Mouse (Mus musculus) liver, embryonic 11.5 days (tissue): ENCODE measurements around the gene Olfr1496. TPM values are rescaled to one million over a fixed set of nuclear protein-coding genes. Genes with fewer than 3 reads are reported as not detected.
"Not testable (repeated sequence)": the region's sequence is repeated elsewhere in the genome, so short reads cannot be mapped to it uniquely, and the experiment has no call there.

Experiments used
- ATAC-seq: fragments of 200-750 bp; cut with Nextera tagmentation; replicated peaks from 2 replicates; pipeline ENCODE4 v1.8.0; 2017; ENCODE audit warnings: moderate number of reproducible peaks, mild to moderate bottlenecking, moderate TSS enrichment, moderate library complexity; ENCODE audit not compliant: low FRiP score
- DNase-seq: peaks from one replicate; pipeline ENCODE4 v3.0.0-alpha.2; 2017; ENCODE audit warnings: low spot score
- H3K27ac ChIP-seq: fragments of 300-500 bp; sonication (generic); 2 replicates; pipeline ENCODE4 v1.5.1; 2014; ENCODE audit warnings: mild to moderate bottlenecking, low read depth, low read length, control low read depth
- H3K27me3 ChIP-seq: fragments of 300-500 bp; sonication (generic); replicated peaks from 2 replicates; pipeline ENCODE4 v1.6.1; 2014; ENCODE audit warnings: low read length, mixed read lengths; ENCODE audit not compliant: control insufficient read depth, insufficient read depth
- H3K36me3 ChIP-seq: fragments of 300-500 bp; sonication (generic); 2 replicates; pipeline ENCODE4 v1.6.1; 2014; ENCODE audit warnings: mild to moderate bottlenecking, low read length, moderate library complexity, mixed read lengths; ENCODE audit not compliant: control insufficient read depth, insufficient read depth
- H3K4me1 ChIP-seq: fragments of 300-500 bp; sonication (generic); replicated peaks from 2 replicates; pipeline ENCODE4 v1.6.1; 2014; ENCODE audit warnings: low read length, mixed read lengths; ENCODE audit not compliant: control insufficient read depth, insufficient read depth
- H3K4me2 ChIP-seq: fragments of 300-500 bp; sonication (generic); 2 replicates; pipeline ENCODE4 v1.6.1; 2014; ENCODE audit warnings: mild to moderate bottlenecking, control low read depth, moderate library complexity
- H3K4me3 ChIP-seq: fragments of 300-500 bp; sonication (generic); 2 replicates; pipeline ENCODE4 v1.5.1; 2014; ENCODE audit warnings: low read depth, low read length, control low read depth
- H3K9ac ChIP-seq: fragments of 300-500 bp; sonication (generic); 2 replicates; pipeline ENCODE4 v1.6.1; 2014; ENCODE audit warnings: low read depth, low read length, control low read depth
- H3K9me3 ChIP-seq: fragments of 300-500 bp; sonication (generic); 2 replicates; pipeline ENCODE4 v1.6.1; 2016; ENCODE audit warnings: low read length, inconsistent platforms, mixed read lengths; ENCODE audit not compliant: control insufficient read depth
- WGBS: fragments of 180-500 bp; shearing (Covaris S2); extraction: QIAGEN DNeasy Blood & Tissue Kit; methylation state at CpG from one replicate; pipeline ENCODE4 v1.1.7; 2014; 5-methylcytosine and 5-hydroxymethylcytosine counted together
- polyA plus RNA-seq: library from polyadenylated mRNA; unstranded; fragments of >200 nt; fragmentation: Nextera tagmentation; extraction: Ambion mirVana; gene quantifications from 2 replicates; pipeline ENCODE4 v1.2.1, GENCODE M21; 2014

Gene Olfr1496
- not detected in 2 replicates for polyA plus RNA-seq

DNA sequence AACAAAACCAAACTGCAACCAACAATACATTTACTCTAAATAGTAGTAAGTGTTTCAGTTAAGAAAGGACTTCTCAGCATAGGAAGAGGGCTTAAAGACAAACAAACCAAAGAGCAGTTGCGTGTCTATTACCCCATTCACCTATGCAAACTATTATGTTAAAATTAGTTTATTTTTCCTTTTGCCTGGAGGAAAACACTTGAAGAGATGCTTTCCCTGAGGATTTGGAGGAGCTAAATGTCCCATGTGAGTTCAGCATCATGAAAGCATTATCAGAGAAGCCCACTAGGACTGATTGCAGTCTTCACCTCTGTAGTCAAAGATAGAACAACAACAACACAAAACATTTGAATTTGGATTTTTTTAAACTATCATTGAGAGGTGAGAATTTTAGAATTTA, at the start of gene Olfr1496:
Olfr1496 (plus strand) TSS at position 301 of the 400 bp plus-strand sequence.
- Histone ChIP-seq H3K4me2 (no peak within 1 kb of the TSS), H3K4me3 (no peak within 1 kb of the TSS), H3K27ac (no peak within 1 kb of the TSS), H3K27me3 (no peaks in the 10 kb centered on the region), H3K9ac (no peak within 1 kb of the TSS), H3K36me3 (no peaks in the 10 kb centered on the region), H3K9me3 (no peaks in the 10 kb centered on the region), H3K4me1 (no peaks in the 10 kb centered on the region)
- DNase-seq: no peak
- WGBS: 78% methylated on average over 1 of the region's 1 CpGs
- ATAC-seq: no peak

DNA sequence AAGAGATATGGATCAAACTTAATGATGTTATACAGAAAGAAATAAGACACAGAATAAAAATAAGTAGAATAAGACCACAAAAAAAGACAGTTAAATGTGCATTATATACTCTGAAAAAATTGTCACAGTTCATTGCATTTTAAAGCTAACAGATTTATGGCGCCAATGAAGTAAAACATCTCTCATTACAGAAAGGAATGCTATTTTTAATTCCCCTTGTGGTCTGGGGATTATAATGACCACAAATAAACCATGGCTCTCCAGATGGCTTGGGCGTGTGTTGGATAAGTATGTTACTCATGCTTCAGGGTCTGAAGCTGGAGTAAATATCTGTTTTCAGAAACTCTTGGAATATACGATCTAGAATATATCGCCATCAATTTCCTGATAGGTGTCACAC, 38.2 kb upstream of the Olfr1496 start, which contains the start of gene Olfr1494:
Olfr1494 (plus strand) TSS at position 301 of the 400 bp plus-strand sequence.
- no peaks in the 10 kb centered on the region for H3K36me3 ChIP-seq
- H3K4me2 ChIP-seq: no peak within 1 kb of the TSS
- no peak within 1 kb of the TSS for H3K27ac ChIP-seq
- DNase-seq (no peak), ATAC-seq (no peak)
- H3K9me3 ChIP-seq: no peaks in the 10 kb centered on the region
- no peaks in the 10 kb centered on the region for H3K4me1 ChIP-seq
- H3K27me3 ChIP-seq: no peaks in the 10 kb centered on the region
- no peak within 1 kb of the TSS for H3K9ac ChIP-seq
- WGBS: 88% methylated on average over 4 of the region's 4 CpGs
- no peak within 1 kb of the TSS for H3K4me3 ChIP-seq

DNA sequence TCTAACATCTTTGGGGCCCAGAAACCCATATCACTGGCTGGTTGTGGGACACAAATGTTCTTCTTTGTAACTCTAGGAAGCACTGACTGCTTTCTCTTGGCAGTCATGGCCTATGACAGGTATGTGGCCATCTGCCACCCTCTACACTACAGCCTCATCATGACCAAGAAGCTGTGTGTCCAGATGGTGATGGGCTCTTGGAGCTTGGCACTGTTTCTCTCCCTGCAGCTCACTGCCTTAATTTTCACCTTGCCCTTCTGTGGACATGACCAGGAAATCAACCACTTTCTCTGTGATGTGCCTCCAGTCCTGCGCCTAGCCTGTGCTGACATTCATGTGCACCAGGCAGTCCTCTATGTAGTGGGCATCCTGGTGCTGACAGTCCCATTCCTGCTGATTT, 28.3 kb upstream of the Olfr1496 start:
- DNase-seq: no peak
- Histone ChIP-seq H3K4me2 (no peak overlapping the region), H3K27ac (no peak overlapping the region), H3K36me3 (no peaks in the 10 kb centered on the region), H3K4me3 (no peak overlapping the region), H3K27me3 (no peaks in the 10 kb centered on the region), H3K9ac (no peak overlapping the region), H3K4me1 (no peaks in the 10 kb centered on the region), H3K9me3 (no peaks in the 10 kb centered on the region)
- WGBS: 78% methylated on average over 1 of the region's 1 CpGs
- ATAC-seq: no peak

DNA sequence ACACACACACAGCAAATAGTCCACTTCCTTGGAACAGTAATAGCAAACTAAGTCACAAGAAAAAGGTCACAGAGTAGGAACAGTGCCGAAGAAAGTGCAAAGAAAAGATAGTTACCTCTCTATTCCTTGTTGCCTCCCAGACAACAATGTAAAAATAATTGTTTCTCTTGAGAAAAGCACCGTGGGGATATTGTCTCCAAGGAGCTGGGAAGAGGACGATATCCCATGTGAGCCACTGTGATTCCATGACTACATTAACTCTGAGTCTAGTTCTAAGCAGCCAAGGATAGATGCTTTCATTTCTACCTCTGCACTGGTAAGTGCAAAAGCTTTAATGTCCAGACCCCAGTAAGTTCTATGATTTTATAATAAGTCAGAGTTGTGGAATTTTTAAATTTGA, 13.4 kb upstream of the Olfr1496 start, which contains the start of gene Olfr1495:
Olfr1495 (plus strand) TSS at position 301 of the 400 bp plus-strand sequence.
- Histone ChIP-seq H3K27ac (no peak within 1 kb of the TSS), H3K36me3 (no peaks in the 10 kb centered on the region), H3K4me1 (no peaks in the 10 kb centered on the region), H3K9me3 (no peaks in the 10 kb centered on the region; the same call in 1 of the 2 replicates), H3K4me2 (no peak within 1 kb of the TSS), H3K4me3 (no peak within 1 kb of the TSS), H3K9ac (no peak within 1 kb of the TSS), H3K27me3 (no peaks in the 10 kb centered on the region)
- DNase-seq: no peak
- 78% methylated on average over 3 of the region's 3 CpGs for WGBS
- ATAC-seq: no peak

DNA sequence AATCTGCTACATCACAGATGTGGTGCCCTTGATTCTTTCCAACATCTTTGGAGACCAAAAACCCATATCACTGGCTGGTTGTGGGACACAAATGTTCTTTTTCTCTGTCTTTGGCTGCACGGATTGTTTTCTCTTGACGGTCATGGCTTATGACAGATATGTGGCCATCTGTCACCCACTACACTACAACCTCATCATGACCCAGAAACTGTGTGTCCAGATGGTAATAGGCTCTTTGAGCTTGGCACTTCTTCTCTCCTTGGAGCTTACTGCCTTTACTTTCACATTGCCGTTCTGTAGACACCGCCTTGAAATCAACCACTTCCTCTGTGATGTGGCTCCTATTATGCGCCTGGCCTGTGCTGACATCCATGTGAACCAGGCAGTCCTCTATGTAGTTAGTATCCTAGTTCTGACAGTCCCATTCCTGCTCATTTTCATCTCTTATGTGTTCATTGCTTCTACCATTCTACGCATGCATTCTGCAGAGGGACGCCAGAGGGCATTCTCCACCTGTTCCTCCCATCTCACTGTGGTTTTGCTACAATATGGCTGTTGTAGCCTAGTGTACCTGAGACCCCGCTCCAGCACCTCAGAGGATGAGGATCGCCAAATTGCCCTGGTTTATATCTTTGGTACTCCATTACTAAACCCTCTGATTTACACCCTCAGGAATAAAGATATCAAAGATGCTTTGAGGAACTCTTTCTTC, 9.0 kb upstream of the Olfr1496 start:
- Histone ChIP-seq H3K9ac (no peak overlapping the region), H3K36me3 (no peaks in the 10 kb centered on the region), H3K9me3 (no peaks in the 10 kb centered on the region; the same call in 1 of the 2 replicates), H3K27me3 (no peaks in the 10 kb centered on the region), H3K4me1 (no peaks in the 10 kb centered on the region), H3K4me3 (no peak overlapping the region), H3K27ac (no peak overlapping the region), H3K4me2 (no peak overlapping the region)
- DNase-seq (no peak), ATAC-seq (no peak)
- 83% methylated on average over 9 of the region's 9 CpGs for WGBS

DNA sequence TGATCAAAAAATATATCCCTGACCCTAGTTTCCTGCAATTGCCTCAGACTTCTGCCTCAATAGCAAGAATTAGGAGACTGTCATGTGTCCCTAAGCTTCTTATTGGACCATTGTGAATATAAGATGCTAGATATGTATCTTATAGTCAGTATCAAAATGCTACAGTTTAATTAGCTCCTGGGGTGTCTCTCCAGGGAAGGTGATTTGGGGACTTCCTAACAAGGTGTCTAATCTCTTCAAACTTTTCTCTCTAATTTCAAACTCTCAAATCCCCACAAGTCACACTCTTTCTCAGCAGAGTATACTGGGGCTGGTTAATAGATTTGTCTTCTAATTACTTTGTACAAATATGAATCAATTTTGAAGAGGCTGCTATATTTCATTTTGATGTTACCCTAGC, 20.4 kb downstream of the Olfr1496 start, which contains the start of gene Olfr1497:
Olfr1497 (minus strand) TSS at position 101 of the 400 bp plus-strand sequence.
- Histone ChIP-seq H3K4me2 (no peak within 1 kb of the TSS), H3K27me3 (no peaks in the 10 kb centered on the region), H3K9me3 (no peaks in the 10 kb centered on the region), H3K27ac (no peak within 1 kb of the TSS), H3K36me3 (no peaks in the 10 kb centered on the region), H3K4me3 (no peak within 1 kb of the TSS), H3K9ac (no peak within 1 kb of the TSS), H3K4me1 (no peaks in the 10 kb centered on the region)
- no peak for ATAC-seq
- DNase-seq: no peak

DNA sequence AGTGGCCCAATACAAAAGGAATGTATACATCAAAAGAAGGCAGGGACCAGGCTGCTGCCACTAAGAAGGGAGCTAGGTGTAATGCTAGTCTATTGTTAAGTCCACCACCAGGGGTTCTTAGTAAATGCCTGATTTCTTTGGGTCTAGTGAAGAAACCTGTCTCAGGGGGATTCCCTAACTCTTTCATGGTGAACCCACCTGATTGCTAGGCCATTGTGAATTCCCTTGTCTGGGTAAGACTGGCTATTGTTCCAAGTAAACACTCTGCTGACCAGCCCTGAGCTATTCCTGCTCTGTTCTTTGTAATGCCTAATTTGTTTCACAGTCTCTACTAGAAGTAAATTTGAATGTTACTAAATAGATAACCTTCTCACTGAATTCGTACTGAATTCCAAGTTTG, 27.8 kb downstream of the Olfr1496 start:
- DNase-seq, ATAC-seq, H3K4me2 ChIP-seq, H3K4me3 ChIP-seq, H3K9ac ChIP-seq, H3K27ac ChIP-seq, H3K36me3 ChIP-seq, H3K9me3 ChIP-seq, H3K4me1 ChIP-seq, H3K27me3 ChIP-seq: not testable (repeated sequence)
- WGBS: 58% methylated on average over 1 of the region's 1 CpGs

DNA sequence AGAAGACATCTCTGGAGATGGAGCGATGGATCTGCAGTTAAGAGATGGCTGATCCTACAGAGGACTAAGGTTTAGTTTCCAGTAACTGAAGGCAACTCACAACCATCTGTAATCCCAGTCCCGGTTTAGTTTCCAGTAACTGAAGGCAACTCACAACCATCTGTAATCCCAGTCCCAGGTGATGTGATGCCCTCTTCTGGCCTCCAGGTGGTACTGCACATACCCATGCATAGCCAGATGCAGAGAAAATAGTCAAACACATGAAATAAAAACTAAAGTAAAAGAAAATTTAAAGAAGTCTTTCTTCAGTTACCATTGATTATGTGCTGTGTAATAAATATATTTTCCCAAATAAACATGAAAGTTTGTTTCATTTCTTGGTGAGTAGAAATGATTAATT, 35.1 kb downstream of the Olfr1496 start:
- no peak overlapping the region for H3K27ac ChIP-seq
- H3K4me2 ChIP-seq: no peak overlapping the region
- 50% methylated on average over 2 of the region's 2 CpGs for WGBS
- DNase-seq: no peak
- H3K4me1 ChIP-seq: no peaks in the 10 kb centered on the region
- no peak overlapping the region for H3K9ac ChIP-seq
- H3K36me3 ChIP-seq: no peaks in the 10 kb centered on the region
- H3K9me3 ChIP-seq: no peaks in the 10 kb centered on the region
- ATAC-seq: no peak
- H3K4me3 ChIP-seq: no peak overlapping the region
- H3K27me3 ChIP-seq: no peaks in the 10 kb centered on the region

DNA sequence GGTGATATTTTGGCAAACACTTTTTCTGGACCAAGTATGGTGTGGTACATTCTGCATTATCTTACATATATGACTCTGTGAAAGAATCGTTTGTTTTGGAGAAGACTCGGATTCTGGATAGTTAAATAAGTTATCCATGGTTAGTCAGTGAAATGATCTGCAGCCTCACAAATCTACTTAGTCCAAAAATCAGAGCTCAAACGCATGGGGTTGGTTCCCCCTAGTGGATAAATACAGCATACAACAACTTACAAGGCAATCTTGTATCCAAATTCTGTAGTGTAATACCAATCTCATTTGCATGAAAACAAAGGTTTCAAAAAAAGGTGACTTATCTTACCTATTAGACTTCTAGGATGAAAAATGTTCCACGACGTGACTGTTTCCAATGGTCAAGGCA, 41.1 kb downstream of the Olfr1496 start:
- H3K9me3 ChIP-seq: no peaks in the 10 kb centered on the region
- H3K27ac ChIP-seq: no peak overlapping the region
- H3K4me2 ChIP-seq: no peak overlapping the region
- DNase-seq: no peak
- no peaks in the 10 kb centered on the region for H3K27me3 ChIP-seq
- H3K4me3 ChIP-seq: no peak overlapping the region
- ATAC-seq: no peak
- no peaks in the 10 kb centered on the region for H3K4me1 ChIP-seq
- no peak overlapping the region for H3K9ac ChIP-seq
- no peaks in the 10 kb centered on the region for H3K36me3 ChIP-seq
- 35% methylated on average over 5 of the region's 5 CpGs for WGBS
